Mouse (Mus musculus) right cerebral cortex, postnatal 4 days (tissue): ENCODE results near the gene Nrg3.
"Not testable (repeated sequence)": the region's sequence is repeated elsewhere in the genome, so short reads cannot be mapped to it uniquely, and the experiment has no call there.

Source experiments
- DNase-seq: peaks from one replicate; pipeline ENCODE4 v3.0.0-alpha.2; 2022

The Nrg3 gene

DNA sequence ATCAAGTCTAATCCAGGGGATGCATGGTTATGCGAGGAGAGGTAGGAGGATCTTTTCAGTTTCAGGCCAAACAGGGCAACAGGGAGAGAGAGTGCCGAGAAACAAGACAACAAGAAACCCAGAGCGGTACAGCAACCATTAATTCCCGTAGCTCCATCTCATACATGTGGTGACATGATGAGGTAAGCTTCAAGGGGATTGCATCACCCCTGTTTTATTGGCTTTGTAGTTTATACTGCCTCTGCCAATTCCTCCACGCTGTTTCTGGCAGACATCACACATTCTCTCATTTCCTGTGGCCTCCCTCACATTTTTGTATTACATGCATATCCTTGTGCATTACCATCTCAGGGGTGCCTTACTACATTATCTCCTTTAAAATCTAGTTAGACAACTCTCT lies 280.9 kb downstream of the Nrg3 start:
- DNase-seq: no peak

GRCm38 (mm10) chr14:39173709-39174108 lies 299.2 kb downstream of the Nrg3 start:
- DNase-seq: no peak

GRCm38 (mm10) chr14:39160140-39160539 lies 312.7 kb downstream of the Nrg3 start:
- no peak for DNase-seq

DNA sequence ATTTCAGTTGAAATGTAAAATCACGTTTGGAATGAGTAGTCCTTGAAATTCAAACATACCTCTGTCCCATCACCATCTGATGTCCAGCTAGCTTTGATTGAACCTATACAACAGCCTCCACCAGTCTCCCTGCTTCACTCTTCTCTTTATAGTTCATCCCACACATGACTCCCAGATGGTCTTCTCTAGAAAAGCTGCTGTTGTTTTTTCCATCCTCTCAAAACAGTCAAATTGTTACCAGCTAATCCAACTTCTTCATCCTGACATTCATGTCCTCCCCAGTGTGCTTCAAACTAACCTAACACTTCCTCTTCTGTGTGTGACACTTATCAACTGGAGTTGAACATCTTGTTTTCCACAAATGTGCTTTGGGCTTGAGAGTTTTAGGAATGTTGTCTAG lies 317.4 kb downstream of the Nrg3 start:
- DNase-seq: no peak

- DNase-seq: no peak
Observed at GRCm38 (mm10) chr14:39129766-39130165, 343.1 kb downstream of the Nrg3 start.

- no peak for DNase-seq
Observed at GRCm38 (mm10) chr14:39117977-39118376, 354.9 kb downstream of the Nrg3 start.

DNA sequence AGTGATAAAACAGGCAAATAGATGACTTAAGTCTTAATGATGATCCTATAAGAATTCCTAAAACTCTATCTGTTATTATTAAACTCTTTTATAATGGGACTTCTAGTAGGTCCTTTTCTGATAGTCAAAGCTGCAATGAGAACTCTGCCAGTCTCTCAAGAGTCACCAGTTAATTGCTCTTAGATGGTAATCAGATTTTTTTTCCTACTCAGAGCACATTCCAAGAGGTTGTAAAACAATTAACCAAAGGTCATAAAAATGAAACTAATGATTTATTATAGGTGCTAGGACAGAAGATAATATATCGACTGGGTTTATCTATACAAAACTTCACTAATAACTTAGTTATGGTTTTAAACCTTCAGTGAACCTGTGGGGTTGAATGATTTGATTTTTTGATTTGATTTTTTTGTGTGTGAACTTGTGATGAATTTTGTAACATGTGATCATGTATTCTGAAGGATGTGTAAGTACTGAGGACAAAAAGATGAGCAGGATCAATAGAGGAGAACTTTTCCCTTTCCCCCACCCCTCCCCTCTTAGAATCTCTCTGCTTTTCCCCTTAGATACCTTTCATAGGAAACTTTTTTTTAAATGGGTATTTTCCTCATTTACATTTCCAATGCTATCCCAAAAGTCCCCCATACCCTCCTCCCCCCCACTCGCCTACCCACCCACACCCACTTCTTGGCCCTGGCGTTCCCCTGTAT lies 356.2 kb downstream of the Nrg3 start:
- not testable (repeated sequence) for DNase-seq

DNA sequence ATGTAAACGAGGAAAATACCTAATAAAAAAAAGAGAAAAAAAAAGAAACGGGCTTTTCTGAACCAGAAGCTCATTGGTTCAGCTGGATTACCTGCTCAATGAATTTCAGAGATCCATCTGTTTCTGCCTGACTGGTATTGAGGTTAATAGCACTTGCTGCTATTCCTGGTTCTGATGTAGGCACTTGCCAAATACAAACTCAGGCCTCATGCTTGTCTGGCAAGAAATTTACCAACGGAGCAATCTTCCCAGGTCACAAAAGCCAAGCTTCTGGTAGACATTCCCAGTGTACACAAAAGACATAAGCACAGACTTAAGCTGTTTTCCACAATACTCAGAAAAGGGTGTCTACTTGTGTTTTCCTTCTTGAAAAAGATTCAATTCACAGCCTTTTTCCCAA lies 363.3 kb downstream of the Nrg3 start:
- DNase-seq: no peak

GRCm38 (mm10) chr14:39106776-39107175 lies 366.1 kb downstream of the Nrg3 start:
- no peak for DNase-seq

DNA sequence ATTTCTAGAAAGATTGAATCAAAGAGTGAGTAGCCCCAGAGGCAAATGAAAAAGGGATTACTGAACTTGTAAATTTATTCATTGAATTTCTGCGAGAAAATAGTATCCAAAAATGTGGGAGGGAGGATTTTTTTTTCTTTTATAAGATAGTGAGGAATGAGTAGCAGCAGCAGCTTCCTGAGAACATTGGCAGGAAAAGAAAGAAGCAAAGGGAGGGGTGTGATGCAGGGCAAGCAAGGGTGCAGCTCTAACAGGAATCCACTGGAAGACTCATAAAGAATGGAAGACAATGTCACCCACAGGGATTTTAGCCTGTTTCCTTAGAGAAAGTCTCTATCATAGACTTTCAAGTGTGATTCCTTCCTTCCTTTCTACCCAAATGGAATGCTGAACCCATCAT lies 377.7 kb downstream of the Nrg3 start:
- DNase-seq: no peak

- DNase-seq: no peak
Observed at GRCm38 (mm10) chr14:39079461-39079860, 393.4 kb downstream of the Nrg3 start.

DNA sequence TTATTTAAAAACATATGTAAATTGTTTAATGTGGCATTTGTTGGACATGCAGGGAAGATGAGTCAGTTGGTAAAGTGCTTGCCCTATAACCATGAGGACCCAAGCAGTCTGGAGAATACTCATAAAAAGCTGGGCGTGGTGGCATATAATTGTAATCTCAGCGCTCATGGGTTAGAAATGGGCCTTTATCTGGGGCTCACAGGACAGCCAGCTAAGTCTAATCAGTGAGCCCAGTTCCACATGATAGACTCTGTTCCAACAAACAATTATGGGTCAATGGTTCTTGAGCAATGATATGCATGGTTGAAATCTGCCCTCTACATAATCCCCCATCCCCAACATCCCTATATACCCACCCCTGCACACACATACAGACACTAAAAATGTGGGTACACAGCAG lies 421.3 kb downstream of the Nrg3 start:
- DNase-seq: no peak

DNA sequence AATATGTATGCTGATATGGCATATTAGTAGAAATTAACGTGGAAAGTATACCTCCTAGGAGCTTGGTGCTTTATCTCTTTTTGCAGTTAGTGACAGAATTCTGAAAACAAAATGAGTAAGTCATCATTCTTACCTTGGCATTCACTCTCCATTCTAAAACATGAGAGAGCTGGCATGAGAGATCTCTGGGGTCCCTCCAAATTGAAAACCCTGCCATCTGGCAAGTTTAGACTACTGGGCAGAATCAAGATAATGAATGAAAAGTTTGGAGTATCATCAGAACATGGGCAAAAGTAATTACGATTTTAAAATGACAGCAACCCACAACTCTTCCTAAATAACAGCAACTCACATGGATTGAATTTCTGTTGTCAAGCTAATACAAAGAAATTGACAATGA lies 423.9 kb downstream of the Nrg3 start:
- DNase-seq: no peak

DNA sequence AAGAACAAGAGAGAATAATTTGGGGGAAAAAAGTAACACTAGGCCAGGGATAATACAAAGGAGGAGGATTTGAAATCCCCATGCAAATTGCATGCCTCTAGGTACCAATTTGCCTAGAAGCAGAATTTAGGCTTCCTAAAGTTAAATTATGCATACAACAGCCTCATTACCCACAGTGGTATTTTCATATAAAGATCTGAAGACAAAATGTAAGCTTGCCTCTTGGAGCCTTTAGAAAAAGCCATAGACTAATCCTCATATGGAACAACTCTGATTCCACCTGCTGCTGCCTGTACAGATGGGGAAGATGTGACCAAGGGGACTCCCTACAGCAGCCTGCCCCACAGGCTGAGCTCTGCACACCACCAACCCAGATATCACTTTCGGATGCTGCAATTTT lies 428.6 kb downstream of the Nrg3 start:
- DNase-seq: no peak

DNA sequence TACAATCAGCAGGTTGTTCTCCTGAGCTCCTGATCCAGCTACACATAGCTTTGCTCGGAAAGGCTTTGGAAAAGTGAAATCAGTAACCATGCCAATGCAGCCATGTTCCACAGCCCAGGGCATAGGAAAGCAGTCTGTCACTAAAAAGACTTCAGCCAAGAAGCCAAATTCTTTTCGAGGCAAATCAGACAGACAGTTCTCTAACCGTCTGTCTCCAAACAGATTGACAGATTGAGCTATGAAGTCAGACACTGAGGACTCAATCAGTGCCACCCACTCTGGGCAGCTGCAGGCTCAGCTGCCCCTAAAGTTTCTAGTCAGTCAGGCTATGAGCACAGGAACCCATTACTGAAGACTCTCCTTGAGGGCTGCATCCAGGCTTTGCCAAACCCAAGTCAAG lies 429.1 kb downstream of the Nrg3 start:
- no peak for DNase-seq

DNA sequence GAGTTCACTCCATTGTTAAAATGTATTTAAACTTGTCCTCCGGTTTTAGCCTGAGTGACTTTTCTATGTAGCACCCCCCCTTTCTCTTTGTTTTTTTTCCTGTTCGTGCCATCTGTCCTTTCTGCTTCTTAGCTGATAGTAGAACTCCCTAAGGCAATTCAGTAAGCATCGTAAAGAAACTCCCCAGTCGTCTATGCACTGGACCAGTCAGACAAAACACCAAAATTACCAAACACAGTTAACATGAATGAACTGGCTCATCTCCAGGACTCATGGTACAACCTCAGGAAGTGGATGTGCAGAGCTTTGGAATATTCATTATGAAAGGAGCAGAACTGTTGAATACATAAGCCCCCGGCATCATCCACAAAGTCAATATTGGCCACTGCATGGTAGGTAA lies 429.5 kb downstream of the Nrg3 start:
- DNase-seq: no peak

GRCm38 (mm10) chr14:39039046-39039445 lies 433.8 kb downstream of the Nrg3 start:
- DNase-seq: peak; percentile 8

- DNase-seq: no peak
Observed at GRCm38 (mm10) chr14:39034482-39034881, 438.4 kb downstream of the Nrg3 start.

DNA sequence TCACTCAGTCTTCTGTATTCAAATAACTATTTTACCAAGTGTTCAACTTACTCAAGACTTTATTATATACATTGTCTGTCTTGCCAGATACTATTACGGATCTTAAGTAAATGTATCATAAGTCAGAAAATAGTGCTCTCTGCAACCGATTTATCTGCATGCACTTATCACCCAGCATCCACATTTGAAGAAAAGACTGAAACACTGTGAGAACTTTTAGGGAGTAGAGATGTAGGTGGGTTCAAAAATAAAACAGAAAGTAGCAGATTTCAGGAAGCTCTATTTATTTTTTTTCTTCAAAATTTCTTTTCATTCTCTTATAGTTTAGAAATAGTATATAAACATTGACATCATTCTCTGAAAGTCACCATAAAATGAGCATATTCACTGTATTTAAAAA lies 449.8 kb downstream of the Nrg3 start:
- DNase-seq: no peak

- no peak for DNase-seq
Observed at GRCm38 (mm10) chr14:39014126-39014525, 458.8 kb downstream of the Nrg3 start.

DNA sequence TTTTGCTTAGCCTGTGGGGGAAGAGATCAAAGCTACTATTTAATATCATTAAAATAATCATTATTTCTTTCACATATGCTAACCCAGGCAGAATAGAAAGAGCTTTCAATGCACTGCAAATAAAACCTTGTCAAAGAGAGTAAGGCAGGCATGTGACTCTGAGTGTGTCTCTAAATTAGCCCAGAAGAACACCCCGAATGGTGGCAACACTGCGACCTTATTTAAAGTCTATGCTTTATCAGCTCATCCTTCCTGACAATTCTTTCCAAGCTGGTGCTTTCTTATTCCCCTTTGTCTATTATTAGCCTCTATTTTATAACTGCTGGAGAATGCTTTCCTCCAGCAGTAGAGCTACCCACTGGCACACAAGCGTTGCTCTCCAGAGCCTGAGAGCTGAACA lies 475.0 kb downstream of the Nrg3 start:
- no peak for DNase-seq

GRCm38 (mm10) chr14:38992574-38992866 lies 480.4 kb downstream of the Nrg3 start:
- no peak for DNase-seq

- DNase-seq: no peak
Observed at GRCm38 (mm10) chr14:38991847-38992573, 480.9 kb downstream of the Nrg3 start.

DNA sequence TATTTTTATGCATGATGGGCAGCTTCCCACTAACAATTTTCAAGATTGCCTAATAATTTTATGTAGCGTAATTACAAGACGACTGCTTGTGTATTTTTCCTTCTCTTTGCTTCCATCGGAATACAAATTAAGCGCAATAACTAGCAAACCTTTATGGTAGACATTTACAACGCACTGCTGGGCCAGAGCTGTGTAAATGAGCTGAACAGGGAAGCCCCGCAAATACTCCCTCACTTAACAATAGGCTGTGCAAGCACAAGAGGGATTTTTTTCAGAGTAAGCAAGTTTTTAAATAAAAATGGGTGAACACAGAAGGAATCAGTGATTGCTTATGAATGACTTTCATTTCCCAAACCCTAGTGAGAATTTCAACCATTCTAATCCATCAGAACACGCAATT lies 513.5 kb downstream of the Nrg3 start:
- DNase-seq: no peak

GRCm38 (mm10) chr14:38937481-38937880 lies 535.4 kb downstream of the Nrg3 start:
- DNase-seq: no peak
